Mouse (Mus musculus): Measurements from ENCODE around the gene Lhpp. TPM values are rescaled to one million over a fixed set of nuclear protein-coding genes. Genes with fewer than 3 reads are reported as not detected.

The Lhpp gene
- polyA plus RNA-seq, 1 experiment from 2014 or later = 46.6 TPM

DNA sequence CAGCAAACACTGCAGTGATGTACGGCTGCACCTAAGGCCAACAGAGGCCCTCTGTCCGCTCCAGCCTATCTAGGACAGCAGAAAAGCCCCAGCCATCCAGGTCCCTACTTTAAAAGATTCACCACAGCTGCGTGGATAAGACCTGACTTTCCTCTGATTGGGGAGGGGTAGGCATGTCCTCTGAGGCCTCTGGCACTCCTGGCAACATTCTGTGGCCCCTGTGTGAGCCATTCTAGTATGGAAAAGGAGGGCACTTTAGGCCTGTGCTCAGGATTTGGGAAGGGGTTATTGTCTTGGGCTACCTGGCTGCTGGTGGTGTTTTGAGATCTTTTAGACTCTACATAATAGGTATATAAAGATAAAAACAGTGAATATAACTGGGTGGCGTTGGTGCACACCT is 56.1 kb downstream of the Lhpp start:
- H3K9ac ChIP-seq = no peak overlapping the region
- no peak for ATAC-seq (ENCODE audit: low FRiP score)
- no peaks in the 10 kb centered on the region for H3K9me3 ChIP-seq (ENCODE audit: control insufficient read depth, low read length)
- H3K36me3 ChIP-seq (replicated peaks; ENCODE audit: control insufficient read depth, insufficient read depth) = no peaks in the 10 kb centered on the region
- H3K27ac ChIP-seq = no peak overlapping the region
- H3K4me3 ChIP-seq (replicated peaks; ENCODE audit: low read length) = no peak overlapping the region
- H3K27me3 ChIP-seq (ENCODE audit: control insufficient read depth, insufficient read depth, low read length) = no peaks in the 10 kb centered on the region
- no peaks in the 10 kb centered on the region for H3K4me1 ChIP-seq (replicated peaks; ENCODE audit: control insufficient read depth, insufficient read depth, low read length)
- WGBS = 78% methylated on average over 4 of the region's 4 CpGs
- no peak for DNase-seq (ENCODE audit: low spot score)
- no peak overlapping the region for H3K4me2 ChIP-seq (replicated peaks)

DNA sequence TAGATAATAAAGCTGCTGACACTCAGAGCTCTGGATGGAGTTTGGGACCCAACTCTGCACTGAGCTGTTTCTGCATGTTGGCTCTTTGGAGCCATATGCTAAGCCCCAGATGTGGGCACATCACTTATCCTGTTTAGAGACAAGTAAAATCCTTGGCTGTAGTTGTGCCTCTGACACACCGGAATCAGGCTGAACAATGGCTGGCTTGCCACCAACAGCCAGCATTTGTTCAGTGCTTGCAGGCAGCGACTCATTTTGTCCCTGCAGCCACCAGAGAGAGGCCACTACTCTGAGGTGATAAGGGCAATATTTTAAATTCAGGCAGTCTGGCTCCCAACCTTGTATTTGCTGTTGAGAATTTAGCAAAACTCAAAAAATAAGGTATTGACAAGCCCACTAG is 58.2 kb downstream of the Lhpp start:
- Histone ChIP-seq H3K9me3 (ENCODE audit: control insufficient read depth, low read length) (no peaks in the 10 kb centered on the region), H3K27ac (no peak overlapping the region), H3K36me3 (replicated peaks; ENCODE audit: control insufficient read depth, insufficient read depth) (no peaks in the 10 kb centered on the region), H3K9ac (no peak overlapping the region), H3K4me1 (replicated peaks; ENCODE audit: control insufficient read depth, insufficient read depth, low read length) (no peaks in the 10 kb centered on the region), H3K4me3 (replicated peaks; ENCODE audit: low read length) (no peak overlapping the region), H3K4me2 (replicated peaks) (no peak overlapping the region), H3K27me3 (ENCODE audit: control insufficient read depth, insufficient read depth, low read length) (no peaks in the 10 kb centered on the region)
- WGBS = 61% methylated on average over 2 of the region's 2 CpGs
- DNase-seq (ENCODE audit: low spot score) = no peak
- ATAC-seq (ENCODE audit: low FRiP score) = no peak

DNA sequence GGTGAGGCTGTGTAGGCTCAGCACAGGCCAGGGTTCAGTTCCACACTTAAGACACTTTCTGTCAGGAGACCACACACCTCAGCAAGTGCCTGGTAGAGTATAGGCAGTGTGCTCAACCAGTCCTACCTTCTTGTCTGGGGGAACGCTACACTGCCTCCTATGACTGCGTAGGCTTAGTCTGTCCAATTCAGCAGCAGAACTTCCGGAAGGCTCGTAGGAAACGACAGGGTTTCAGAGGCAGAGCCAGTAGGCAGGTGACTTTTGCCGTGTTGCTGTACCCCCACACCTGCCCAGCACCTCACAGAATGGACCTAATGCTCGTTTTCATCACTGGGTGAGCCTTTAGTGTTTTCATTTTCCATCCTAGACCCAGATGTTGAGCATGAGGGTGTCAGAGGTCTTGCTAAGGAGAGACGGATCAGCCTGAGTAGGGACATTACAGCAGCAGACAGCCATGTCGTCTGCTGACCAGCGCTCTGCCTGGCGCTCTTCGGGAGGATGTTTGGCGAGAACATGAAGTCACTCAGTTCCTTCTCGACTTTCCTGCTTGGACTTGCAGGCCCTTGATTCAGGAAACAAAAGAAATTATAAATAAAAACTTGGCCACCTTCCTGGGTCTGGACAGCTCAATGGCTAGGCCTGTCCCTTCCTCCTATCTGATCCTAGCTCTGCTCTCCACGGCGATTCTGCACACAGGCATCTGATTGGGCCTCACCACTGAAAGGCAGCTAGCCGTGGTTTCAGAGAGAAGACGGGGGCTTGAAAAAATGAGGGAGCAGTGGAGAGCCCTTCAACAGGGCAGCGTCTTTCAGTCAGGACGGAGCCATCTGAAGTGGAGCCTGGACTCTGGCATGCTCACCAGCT is 59.8 kb downstream of the Lhpp start:
- H3K4me1 ChIP-seq (replicated peaks; ENCODE audit: control insufficient read depth, insufficient read depth, low read length) = no peaks in the 10 kb centered on the region
- no peak for DNase-seq (ENCODE audit: low spot score)
- WGBS = 85% methylated on average over 20 of the region's 20 CpGs
- no peak overlapping the region for H3K4me2 ChIP-seq (replicated peaks)
- no peak for ATAC-seq (ENCODE audit: low FRiP score)
- H3K36me3 ChIP-seq (replicated peaks; ENCODE audit: control insufficient read depth, insufficient read depth) = no peaks in the 10 kb centered on the region
- no peaks in the 10 kb centered on the region for H3K27me3 ChIP-seq (ENCODE audit: control insufficient read depth, insufficient read depth, low read length)
- H3K4me3 ChIP-seq (replicated peaks; ENCODE audit: low read length) = no peak overlapping the region
- no peaks in the 10 kb centered on the region for H3K9me3 ChIP-seq (ENCODE audit: control insufficient read depth, low read length)
- no peak overlapping the region for H3K9ac ChIP-seq
- H3K27ac ChIP-seq = no peak overlapping the region

DNA sequence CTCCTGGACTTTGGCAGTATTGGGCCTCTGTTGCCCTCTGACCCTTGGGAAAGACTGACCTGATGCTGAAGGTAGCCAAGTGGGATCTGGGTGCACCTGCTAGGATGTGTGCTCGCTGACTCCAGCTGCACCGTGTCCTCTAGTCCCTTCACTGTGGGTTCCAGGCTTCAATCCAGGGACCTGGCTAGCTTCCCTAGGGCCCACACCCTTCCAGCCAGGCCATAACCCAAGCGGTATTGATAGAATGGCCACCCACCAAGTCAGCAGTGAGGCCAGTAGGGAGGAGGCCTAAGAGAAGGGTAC is 60.4 kb downstream of the Lhpp start:
- H3K4me1 ChIP-seq (replicated peaks; ENCODE audit: control insufficient read depth, insufficient read depth, low read length) = no peaks in the 10 kb centered on the region
- no peak overlapping the region for H3K4me3 ChIP-seq (replicated peaks; ENCODE audit: low read length)
- H3K36me3 ChIP-seq (replicated peaks; ENCODE audit: control insufficient read depth, insufficient read depth) = no peaks in the 10 kb centered on the region
- no peaks in the 10 kb centered on the region for H3K9me3 ChIP-seq (ENCODE audit: control insufficient read depth, low read length)
- no peaks in the 10 kb centered on the region for H3K27me3 ChIP-seq (ENCODE audit: control insufficient read depth, insufficient read depth, low read length)
- no peak overlapping the region for H3K4me2 ChIP-seq (replicated peaks)
- ATAC-seq (ENCODE audit: low FRiP score) (no peak), DNase-seq (ENCODE audit: low spot score) (no peak)
- WGBS = 98% methylated on average over 3 of the region's 3 CpGs
- no peak overlapping the region for H3K9ac ChIP-seq
- no peak overlapping the region for H3K27ac ChIP-seq

DNA sequence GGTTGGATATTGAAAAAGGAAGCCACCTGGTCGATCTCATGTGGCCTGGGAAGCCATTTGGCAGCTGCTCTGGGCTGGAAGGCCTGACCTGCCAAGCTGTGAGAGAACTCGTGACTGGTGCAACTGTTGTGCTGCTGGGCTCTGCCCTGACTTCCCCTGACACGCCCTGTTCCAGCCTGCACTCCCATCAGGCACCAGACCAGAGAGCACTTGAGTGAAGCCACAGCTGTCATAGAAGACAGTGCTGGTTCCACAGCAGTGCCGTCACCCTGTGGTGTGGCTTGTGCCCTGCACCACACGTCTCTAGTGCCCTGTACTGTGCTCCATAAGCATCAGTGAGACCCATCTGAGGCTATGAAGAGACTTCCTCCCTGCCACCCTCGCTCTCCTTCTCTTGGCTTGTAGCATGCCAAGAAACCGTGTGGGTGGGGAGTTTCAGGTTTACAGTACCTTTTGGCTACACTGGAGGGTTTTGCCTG is 62.1 kb downstream of the Lhpp start:
- Histone ChIP-seq H3K27ac (no peak overlapping the region), H3K9ac (no peak overlapping the region), H3K4me1 (replicated peaks; ENCODE audit: control insufficient read depth, insufficient read depth, low read length) (no peaks in the 10 kb centered on the region), H3K36me3 (replicated peaks; ENCODE audit: control insufficient read depth, insufficient read depth) (no peaks in the 10 kb centered on the region), H3K27me3 (ENCODE audit: control insufficient read depth, insufficient read depth, low read length) (no peaks in the 10 kb centered on the region), H3K9me3 (ENCODE audit: control insufficient read depth, low read length) (no peaks in the 10 kb centered on the region), H3K4me3 (replicated peaks; ENCODE audit: low read length) (no peak overlapping the region), H3K4me2 (replicated peaks) (no peak overlapping the region)
- WGBS = 75% methylated on average over 7 of the region's 7 CpGs
- ATAC-seq (ENCODE audit: low FRiP score) = no peak
- no peak for DNase-seq (ENCODE audit: low spot score)

DNA sequence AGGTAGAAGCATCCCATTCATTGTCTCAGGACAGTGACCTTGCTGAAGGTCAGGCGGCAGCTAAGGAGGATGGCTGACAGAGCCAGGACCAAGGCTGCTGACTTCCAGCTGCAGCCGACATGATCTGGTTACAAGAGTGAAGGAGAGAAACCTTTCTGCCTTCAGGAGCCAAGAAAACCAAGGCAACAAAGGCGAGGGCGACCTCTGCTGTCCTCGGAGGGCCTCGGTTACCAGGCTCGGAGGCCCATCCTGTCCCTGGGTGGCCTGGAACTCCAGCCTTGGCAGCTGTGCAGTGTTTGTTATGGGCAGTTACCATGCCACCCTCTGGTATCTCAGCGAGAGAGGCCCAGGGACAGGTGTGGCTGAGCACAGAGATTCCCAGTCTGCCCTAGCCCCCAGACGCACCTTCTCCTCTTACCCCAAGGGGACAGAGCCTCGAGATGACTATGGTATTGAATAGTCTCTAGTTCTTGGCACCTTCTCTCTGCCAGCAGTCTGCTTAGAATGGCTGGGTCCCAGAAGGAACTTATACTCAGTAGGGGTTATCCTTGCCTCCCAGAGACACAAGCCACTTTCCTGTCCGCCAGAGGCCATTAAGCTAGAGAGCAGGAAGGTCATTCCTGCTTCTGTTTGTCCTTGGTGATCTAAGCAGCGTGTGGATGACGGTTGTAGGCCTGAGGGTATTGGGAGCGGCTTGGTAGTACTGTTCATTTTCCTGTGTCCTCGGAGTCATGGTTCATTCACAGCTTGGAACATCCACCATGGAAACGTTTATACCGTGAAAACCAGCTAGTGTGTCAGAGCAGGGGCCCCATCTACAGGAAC is 63.7 kb downstream of the Lhpp start:
- H3K9me3 ChIP-seq (ENCODE audit: control insufficient read depth, low read length) = no peaks in the 10 kb centered on the region
- H3K4me2 ChIP-seq (replicated peaks) = no peak overlapping the region
- 58% methylated on average over 17 of the region's 17 CpGs for WGBS
- no peaks in the 10 kb centered on the region for H3K27me3 ChIP-seq (ENCODE audit: control insufficient read depth, insufficient read depth, low read length)
- no peak overlapping the region for H3K4me3 ChIP-seq (replicated peaks; ENCODE audit: low read length)
- H3K27ac ChIP-seq = no peak overlapping the region
- no peaks in the 10 kb centered on the region for H3K4me1 ChIP-seq (replicated peaks; ENCODE audit: control insufficient read depth, insufficient read depth, low read length)
- no peaks in the 10 kb centered on the region for H3K36me3 ChIP-seq (replicated peaks; ENCODE audit: control insufficient read depth, insufficient read depth)
- ATAC-seq (ENCODE audit: low FRiP score) (no peak), DNase-seq (ENCODE audit: low spot score) (peak; percentile 25)
- H3K9ac ChIP-seq = no peak overlapping the region

DNA sequence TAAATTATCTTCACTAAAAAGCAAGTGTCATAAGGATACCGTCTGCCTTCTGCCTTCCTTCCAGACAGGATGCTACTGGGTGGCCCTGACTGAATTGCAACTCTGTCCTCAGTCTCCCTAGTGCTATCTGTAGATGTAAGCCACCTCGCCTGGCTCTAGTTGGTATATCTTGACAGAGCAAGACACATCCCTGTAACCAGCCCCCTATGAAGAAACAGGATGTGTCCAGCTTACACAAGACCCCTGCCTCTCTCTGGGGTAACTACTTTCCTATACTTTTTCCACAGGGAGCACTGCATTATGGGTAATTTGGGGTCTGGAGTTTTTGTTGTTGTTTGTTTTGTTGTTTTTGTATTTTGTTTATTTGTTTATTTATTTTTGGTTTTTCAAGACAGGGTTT is 65.5 kb downstream of the Lhpp start:
- no peak overlapping the region for H3K9ac ChIP-seq
- WGBS = 91% methylated on average over 2 of the region's 2 CpGs
- H3K9me3 ChIP-seq (ENCODE audit: control insufficient read depth, low read length) = no peaks in the 10 kb centered on the region
- no peak overlapping the region for H3K4me2 ChIP-seq (replicated peaks)
- no peaks in the 10 kb centered on the region for H3K36me3 ChIP-seq (replicated peaks; ENCODE audit: control insufficient read depth, insufficient read depth)
- DNase-seq (ENCODE audit: low spot score) (no peak), ATAC-seq (ENCODE audit: low FRiP score) (no peak)
- no peaks in the 10 kb centered on the region for H3K4me1 ChIP-seq (replicated peaks; ENCODE audit: control insufficient read depth, insufficient read depth, low read length)
- H3K27me3 ChIP-seq (ENCODE audit: control insufficient read depth, insufficient read depth, low read length) = no peaks in the 10 kb centered on the region
- no peak overlapping the region for H3K4me3 ChIP-seq (replicated peaks; ENCODE audit: low read length)
- no peak overlapping the region for H3K27ac ChIP-seq

DNA sequence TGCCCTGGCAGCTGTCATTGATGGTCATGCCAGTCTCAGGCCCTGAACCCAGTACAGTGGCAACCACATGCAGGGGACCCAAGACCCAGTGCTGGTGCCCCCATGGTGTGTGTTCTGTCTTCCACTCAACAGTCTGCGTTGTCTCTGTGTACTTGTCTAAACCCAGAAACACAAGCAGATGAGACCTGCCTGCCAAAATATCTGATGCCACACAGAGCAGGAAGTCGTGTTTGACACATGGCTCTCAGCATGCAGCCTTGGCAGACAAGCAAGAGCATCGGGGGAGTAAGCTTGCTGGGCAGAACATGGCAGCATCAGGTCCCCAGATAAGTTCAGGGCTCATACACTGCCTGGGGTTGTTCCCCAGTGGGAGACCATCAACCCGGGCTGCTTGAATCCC is 68.7 kb downstream of the Lhpp start:
- no peak overlapping the region for H3K4me2 ChIP-seq (replicated peaks)
- no peak overlapping the region for H3K9ac ChIP-seq
- H3K4me1 ChIP-seq (replicated peaks; ENCODE audit: control insufficient read depth, insufficient read depth, low read length) = no peaks in the 10 kb centered on the region
- H3K4me3 ChIP-seq (replicated peaks; ENCODE audit: low read length) = no peak overlapping the region
- DNase-seq (ENCODE audit: low spot score) (no peak), ATAC-seq (ENCODE audit: low FRiP score) (no peak)
- H3K9me3 ChIP-seq (ENCODE audit: control insufficient read depth, low read length) = no peaks in the 10 kb centered on the region
- whole genome bisulfite sequencing = 60% methylated on average over 4 of the region's 4 CpGs
- no peak overlapping the region for H3K27ac ChIP-seq
- H3K36me3 ChIP-seq (replicated peaks; ENCODE audit: control insufficient read depth, insufficient read depth) = no peaks in the 10 kb centered on the region
- no peaks in the 10 kb centered on the region for H3K27me3 ChIP-seq (ENCODE audit: control insufficient read depth, insufficient read depth, low read length)

DNA sequence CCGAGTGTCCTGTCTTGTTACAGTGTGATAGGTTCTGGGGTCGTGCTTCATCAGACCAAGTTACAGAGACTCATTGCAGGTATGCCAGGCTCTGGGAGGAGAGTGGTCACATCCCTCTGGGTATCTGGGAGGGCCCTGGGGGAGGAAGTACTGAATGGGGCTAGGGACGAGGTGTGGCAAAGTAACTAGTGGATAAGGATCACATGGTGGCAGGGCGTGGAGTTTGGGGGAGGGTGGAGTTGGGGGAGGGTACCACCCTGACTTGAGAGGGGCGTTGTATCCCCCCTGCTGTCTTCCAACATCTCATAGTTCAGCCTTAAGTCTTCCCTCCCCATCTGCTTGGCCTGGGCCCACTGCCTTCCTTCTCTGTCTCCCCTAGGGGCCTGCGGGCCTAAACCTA is 69.1 kb downstream of the Lhpp start:
- WGBS = 87% methylated on average over 6 of the region's 6 CpGs
- Histone ChIP-seq H3K9ac (no peak overlapping the region), H3K27me3 (ENCODE audit: control insufficient read depth, insufficient read depth, low read length) (no peaks in the 10 kb centered on the region), H3K4me2 (replicated peaks) (no peak overlapping the region), H3K9me3 (ENCODE audit: control insufficient read depth, low read length) (no peaks in the 10 kb centered on the region), H3K4me1 (replicated peaks; ENCODE audit: control insufficient read depth, insufficient read depth, low read length) (no peaks in the 10 kb centered on the region), H3K36me3 (replicated peaks; ENCODE audit: control insufficient read depth, insufficient read depth) (no peaks in the 10 kb centered on the region), H3K27ac (no peak overlapping the region), H3K4me3 (replicated peaks; ENCODE audit: low read length) (no peak overlapping the region)
- DNase-seq (ENCODE audit: low spot score) (no peak), ATAC-seq (ENCODE audit: low FRiP score) (no peak)
